Mouse (Mus musculus): ENCODE results near the gene Cog1.

Cog1 gene

DNA sequence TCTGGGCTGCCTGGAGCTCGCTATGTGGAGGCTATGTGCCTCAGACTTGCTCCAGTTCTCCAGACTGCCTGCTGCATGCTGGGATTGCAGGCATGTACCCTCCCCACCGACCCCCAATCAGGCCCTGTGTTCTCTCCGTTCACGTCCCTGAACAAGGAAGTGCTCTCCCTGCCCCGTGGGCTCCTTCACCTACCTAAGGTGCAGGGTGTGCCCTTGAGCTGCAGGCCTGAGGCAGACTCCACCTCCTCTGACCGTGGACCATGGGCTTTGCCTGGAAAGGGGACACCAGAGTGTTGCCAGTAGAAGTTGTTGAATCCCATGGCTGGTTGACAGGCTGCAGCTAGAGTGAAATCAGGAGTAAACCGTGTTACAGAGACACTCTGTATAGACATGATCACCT, 50.7 kb downstream of the Cog1 start:
- DNase-seq (ENCODE audit: low read depth, low spot score) = no peak

DNA sequence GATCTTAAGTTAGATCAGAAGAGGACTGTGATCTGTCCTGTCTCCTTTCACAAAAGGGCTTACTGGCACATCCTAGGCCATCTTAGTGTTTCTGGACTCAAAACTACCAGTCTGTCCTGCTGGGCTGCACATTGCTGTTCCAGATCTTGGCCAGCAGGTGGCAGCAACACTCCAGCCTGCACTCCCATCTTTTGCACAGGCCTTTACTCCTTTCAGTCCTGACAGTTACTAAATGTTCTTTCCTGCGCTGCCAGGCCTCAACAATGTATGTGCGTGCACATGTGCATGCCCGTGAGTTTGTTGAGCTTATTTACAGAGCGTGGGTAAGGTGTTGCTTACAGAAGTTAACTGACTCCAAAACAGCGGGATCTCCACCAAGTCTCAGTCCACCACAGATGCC, 54.8 kb downstream of the Cog1 start:
- peak; percentile 46 for DNase-seq (ENCODE audit: low read depth, low spot score)

DNA sequence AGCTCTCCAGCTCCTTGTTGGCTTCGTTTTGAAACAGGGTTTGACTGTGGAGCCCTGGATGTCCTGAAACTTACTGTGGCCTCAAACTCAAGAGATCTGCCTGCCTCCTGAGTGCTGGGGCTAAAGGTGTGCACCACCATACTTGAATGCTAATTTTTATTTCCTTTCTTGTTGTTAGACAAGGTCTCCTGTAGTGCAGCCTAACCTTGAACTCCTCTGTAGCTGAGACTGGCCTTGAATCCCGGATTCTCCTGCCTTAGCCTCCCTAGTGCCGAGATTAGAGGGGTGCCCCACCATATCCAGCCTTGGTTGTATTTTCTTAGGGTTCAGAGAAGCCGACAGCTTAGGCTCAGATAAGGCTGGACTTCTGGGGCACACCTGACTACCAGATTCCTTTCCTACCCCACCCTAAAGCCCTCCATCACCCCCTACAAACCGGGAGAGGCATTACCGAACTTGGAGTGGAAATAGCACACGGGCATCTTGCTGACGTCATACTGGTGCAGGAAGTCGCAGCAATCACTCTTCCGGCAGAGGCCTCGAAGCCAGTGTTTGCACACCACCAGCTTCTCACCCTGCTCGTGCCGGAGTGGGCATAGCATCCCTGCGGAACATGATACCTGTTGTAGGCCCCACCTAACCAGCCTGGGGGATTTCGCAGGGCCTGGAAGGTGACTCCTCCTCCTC, 57.1 kb downstream of the Cog1 start:
- no peak for DNase-seq (ENCODE audit: low read depth, low spot score)

DNA sequence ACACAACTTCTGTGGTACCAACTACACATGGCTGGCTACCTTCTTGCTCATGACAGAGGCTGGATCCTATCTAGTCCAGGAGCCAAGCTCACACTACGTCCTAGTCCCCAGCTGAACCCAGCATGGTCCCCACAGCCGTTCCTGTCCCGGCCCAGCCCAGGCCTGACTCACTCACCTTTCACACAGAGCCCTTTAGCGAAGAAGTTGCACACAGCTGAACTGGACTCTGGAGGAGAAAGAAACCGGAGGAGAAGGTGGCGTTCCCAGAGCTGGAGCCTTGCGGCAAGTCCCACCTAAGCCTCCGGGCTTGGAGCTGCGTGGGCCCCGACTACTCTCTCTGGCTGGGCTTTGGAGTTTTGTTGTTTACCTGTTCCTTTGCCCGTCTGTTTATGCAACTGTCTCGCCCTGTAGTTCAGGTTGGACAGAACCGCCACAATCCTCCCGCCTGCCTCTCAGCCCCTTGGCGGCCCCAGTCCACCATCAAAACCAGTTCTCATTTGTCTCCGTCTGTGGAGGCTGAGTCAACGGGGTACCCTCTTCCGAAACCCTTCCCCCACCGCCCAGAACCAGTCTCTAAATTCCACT, 59.8 kb downstream of the Cog1 start:
- DNase-seq (ENCODE audit: low read depth, low spot score) = no peak

DNA sequence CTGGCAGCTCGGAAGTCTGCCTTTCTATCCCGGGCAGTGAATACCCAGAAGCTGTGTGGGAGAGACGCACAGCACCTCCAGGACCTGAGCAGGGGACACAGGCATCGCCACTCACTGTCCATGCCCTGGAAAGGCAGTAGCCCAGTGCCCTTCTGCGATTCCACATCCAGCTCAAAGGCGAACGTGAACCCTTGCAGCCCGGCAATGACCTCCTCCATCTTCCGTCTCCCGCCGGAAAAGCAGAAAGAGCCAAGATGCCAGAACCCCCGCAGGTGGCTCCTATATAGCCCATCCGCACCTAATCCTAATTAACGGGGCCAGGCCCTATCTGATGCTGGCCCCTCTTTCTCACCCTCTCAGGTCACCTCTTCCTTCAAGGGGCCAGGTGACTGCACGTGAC, 60.3 kb downstream of the Cog1 start:
- DNase-seq (ENCODE audit: low read depth, low spot score) = no peak

DNA sequence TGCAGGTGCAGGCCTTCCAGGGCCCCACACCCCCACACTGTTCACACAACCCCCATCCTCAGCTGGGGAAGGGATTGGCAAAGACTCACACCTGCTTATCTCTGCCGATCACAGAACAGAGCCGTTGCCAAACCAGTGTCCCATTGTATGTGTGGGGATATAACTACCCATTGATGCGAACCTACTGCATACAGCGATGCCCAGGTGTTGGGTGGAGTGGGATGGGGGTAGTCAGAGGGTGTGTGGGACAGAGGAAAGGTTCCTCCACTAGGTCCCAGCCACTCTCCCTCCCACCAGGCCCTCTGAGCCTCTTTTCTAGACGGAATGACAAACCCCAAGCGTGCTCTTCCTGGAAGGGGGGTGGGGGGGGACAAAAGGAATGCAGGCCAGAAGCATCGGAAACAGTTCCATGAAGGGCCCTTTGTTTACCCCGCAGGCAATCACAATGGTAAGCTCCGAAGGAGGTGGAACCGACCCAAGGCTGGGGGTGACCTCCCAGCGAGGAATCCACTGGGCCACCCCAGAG, 60.8 kb downstream of the Cog1 start, which contains the start of gene Cpsf4l:
Cpsf4l (minus strand) TSS at position 287 of the 526 bp plus-strand sequence.
- no peak for DNase-seq (ENCODE audit: low read depth, low spot score)

DNA sequence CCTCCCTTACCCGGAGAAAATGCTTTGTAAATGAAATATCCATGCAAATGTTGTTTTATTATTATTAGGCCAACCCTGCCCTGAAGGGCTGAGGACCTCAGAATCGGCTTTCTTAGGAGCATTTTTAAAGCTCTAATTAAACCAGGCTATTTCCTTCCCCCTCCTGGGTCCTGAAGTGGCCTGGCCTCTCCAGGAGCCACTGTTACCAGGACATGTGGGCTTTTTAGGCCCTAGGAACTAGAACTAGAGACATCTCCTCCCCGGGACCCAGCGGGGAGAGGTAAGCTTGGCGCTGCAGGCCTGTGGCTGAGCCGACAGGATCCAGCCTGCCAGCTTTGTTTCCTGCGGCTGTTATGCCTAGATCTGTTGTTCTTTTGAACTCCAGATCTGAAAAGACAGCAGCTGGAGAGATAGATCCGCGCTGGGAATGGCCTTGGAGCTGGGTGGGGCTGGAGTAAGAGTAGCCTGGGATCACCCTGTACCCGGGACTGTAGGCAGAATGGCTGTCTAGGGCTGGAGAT, 61.3 kb downstream of the Cog1 start:
- no peak for DNase-seq (ENCODE audit: low read depth, low spot score)

DNA sequence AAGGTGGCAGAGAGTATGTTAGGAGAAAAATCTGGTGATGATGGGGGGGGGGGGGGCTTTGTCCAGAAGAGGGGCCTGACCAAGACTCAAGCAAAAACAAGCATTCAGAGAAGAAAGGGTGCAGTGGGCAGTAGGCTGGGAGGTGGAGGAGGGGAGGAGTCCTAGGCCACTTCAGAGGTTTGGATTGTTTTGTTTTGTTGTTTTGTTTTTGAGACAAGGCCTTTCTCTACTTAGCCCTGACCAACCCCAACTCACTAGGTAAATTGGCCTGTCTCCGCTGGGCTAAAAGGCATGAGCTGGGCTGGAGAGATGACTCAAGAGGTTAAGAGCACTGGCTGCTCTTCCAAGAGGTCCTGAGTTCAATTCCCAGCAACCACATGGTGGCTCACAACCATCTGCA, 62.1 kb downstream of the Cog1 start:
- DNase-seq (ENCODE audit: low read depth, low spot score) = no peak

DNA sequence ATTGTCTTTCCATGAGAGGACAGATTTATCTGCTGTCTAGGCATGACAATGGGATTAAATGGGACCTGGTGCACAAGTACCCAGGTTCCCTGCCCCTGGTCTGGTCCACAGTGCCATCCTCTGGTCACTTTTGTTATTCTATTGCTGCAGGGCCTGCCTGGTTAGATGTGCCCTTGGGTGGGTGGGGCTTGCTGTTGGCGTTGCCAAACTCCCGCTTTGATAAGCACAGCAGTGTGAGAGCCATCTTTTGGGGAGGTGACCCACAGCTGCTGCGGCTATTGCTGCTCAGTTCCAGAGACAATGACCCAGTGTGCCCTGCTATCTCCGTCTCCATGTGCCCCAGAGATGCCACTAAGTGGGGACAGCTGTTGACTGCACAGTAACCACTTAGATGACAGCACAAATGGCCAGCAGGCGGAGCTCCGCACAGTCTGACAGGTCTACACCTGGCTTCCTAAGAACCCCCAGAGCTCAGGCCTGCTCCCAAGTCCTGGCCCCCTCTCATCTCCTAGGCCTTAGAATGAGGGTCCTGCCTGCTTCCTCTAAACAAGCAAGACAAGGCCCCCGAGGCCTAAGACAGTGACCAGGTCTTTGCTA, 66.2 kb downstream of the Cog1 start:
- DNase-seq (ENCODE audit: low read depth, low spot score) = no peak

DNA sequence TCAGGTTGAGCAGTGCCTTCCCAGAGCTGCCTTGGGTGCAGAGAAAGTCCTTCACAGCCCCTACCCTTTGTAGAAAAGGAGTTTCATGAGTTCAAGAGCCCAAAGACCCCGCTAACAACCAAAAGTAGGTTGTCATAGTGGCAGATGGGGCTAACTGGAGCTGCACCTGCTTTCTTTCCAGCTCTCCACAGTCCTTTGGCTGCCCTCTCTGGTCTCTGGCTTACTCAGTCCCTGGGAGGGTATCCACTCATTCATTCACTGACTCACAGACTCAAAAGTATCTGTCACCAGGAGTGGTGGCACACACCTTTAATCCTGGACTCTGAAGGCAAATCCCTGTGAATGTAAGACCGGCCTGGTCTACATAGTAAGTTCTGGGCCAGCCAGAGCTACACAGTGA, 67.2 kb downstream of the Cog1 start:
- DNase-seq (ENCODE audit: low read depth, low spot score) = no peak
